Mouse (Mus musculus) regulatory T cell (primary cell): ENCODE results near the gene Gm11983.
"Not testable (repeated sequence)": the region's sequence is repeated elsewhere in the genome, so short reads cannot be mapped to it uniquely, and the experiment has no call there.

ENCODE experiments used
- in situ Hi-C: fragments of 300-600 bp; cut with MboI, MseI; formaldehyde crosslinking; loops from one replicate; pipeline ENCODE4 v1.15.1; 2025; ENCODE audit warnings: high pct_unique_total_duplicates

Gene Gm11983

DNA sequence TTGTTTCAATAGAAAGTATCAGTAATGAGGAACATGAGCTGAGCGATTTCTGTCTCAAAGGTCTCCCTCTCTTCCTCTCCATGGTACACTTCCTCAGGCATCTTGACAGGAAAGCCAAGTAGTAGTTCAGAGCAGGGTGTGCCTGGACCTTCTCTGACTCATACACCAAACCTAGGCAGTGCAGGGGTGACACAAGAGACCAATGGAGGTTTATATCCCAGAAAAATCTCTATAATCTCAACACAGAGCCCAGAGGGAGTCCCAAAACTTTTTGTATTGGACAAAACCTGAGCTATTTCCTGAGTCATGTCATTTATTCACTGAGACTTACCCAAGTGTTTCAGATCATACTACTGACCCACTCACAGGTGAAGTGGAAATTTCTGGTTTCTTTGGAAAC lies at the start of gene Gm11983:
Gene Gm11983 (minus strand): TSS at position 101 of the 400 bp plus-strand sequence.
- in situ Hi-C loops = no loop called here

DNA sequence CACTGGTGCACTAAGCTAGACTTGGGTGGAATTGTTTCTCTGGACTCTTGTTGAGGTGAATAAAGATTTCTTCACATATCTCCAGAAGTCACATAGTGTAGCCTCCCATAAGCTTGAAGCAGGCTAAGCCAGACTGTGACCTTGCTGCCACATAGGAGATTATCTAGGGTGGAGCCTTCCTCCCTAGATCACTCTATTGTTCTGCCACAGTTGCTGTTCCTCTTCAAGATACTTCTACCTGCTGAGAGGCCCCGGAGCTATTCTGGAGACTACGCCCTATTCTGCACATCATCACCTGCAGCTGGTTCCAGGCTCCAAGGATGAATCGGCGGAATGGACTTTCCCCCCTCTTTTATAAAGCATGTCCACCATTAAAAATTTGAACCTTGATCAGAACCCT lies 45.6 kb upstream of the Gm11983 start:
- in situ Hi-C loops = not testable (repeated sequence)

DNA sequence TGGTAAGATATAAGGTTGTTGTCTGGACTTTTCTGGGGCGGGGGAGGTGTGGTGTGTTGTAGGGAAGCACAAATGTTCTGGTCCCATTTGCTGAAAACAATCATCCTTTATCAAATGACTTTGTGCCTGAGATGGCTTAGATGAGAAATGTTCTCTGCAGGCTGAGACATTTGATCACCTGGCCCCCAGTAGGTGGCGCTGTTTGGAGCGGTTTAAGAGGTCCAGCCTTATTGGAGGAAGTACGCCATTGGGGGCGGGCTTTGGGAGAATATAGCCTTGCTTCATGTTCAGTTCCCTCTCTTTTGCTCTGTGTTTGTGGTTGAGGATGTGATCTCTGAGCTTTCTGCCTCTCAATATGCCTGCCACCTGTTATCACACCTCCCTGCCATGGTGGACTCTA lies 44.2 kb upstream of the Gm11983 start:
- in situ Hi-C loops = no loop called here

DNA sequence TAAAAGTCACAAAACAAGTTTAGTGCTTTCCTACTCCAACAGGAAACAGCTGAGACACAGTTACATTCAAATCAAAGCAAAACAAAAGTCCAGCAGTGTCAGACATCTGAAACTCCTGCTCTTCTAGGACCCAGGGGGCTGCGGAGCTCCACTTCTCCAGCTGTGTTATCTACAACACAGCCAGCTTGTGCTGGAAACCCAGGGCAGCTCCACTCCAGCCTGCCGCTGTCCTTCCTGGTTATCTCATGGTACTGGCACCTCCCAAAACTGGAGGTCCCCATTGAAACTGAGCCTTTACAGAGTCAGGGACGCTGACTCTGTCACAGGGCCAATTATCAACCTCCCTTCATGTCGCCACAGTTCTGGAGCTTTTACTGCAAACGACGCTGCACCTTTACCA lies 40.3 kb upstream of the Gm11983 start:
- in situ Hi-C loops = no loop called here

DNA sequence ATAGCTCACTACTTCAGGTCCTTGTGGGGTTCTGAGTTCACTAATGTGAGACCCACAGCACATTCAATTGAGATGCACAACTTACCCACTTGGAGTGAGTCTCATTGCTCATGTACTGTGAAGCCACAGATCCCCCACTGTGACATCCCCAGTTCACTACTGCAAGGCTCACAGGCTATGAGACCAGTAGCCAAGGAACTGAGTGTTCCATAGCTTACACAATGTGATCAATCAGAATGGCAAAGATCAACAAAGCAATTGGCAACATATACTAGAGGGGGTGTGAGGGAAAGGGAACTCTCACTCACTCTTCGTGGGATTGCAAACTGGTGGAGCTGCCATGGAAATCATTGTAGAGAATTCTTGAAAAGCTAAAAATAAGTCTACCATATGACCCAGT lies 33.5 kb upstream of the Gm11983 start:
- in situ Hi-C loops = no loop called here

DNA sequence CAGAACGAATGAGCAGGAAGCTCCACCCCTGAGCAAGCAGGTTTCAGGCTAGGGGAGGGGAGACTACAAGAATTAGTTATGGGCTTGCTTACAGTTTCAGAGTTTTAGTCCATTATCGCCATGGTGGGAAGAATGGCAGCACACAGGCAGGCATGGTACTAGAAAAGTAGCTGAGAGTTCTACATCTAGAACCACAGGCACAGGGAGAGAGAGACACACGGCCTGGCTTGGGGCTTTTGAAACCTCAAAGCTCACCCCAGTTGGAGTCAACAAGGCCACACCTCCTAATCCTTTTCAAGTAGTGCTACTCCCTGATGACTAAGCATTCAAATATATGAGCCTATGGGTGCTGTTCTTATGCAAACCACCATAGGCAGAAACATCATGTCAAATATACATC lies 28.1 kb upstream of the Gm11983 start:
- in situ Hi-C loops = no loop called here

DNA sequence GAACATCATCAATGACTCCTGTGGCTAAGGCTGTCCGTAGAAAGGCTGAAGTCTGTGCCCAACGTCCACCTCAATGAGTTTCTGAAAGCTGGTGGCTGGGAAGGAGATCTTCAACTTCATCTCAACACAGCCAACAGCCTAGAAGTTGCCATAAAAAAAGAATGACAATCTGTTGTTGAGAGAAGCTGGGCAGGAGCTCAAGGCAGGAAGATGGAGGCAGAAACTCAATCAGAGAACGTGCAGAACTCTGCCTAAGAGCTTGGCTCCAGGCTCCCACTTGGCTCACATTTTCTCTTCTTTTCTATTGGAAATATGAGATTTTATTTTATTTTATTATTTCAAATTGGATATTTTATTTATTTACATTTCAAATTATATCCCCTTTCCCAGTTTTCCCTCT lies 24.7 kb upstream of the Gm11983 start:
- in situ Hi-C loops = no loop called here

DNA sequence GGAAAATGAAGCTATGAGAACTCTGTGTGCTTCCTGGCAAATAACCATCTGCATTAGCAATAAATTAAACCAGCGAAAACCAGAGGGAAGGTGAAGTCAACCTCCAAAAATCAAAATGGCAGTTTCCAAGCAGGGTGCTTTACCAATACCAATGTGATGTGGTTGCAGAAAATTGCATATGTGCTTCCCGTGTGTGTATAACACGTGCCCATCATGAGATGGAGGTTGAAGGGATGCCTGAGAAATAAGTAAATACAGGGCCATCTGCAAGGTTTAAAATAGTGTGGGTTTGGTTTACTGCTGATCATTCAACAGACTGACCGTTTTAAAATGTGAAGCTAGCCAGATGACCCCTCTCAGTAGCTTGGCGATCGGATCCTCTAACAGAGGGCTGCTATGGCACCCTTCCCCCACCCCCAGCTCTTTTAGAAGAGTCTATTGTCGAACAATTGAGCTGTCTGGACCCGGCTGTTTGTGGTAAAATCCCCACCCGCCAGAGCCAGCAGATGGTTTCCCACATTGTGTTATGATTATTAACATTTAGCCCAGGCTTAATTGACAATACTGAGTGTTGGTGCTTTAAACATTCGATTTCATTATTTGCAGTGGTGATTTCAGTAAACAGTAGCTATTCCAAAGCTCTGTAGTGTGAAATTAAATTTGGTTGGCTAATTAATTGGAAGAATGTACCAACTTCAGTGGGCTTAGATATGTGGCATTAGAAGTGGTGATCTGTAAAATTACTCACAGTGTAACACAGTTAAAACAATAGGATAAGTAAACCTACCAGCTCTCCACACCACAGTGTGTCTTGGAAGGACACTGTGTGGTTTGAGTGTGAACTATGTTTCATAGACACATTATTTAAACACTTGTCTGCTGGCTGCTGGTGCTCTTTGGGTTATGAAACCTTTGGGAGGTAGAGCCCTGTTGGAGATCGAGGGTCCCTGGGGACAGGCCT lies 22.7 kb upstream of the Gm11983 start:
- in situ Hi-C loops = no loop called here

DNA sequence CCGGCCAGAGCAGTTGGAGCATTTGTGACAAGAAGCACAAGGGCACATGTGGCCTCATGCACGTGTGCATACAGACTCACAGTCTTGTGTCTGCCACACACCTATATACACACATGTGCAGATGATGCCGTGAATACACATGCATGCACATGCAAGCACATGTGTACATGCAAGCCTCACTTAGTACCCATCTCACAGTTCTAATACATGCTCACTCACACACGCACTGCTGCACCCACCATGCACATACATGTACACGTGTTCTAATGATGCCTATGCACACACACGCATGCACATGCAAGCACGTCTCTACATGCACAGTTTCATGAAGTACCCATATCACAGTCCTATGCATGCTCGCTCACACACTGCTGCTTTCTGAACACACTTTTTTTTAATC lies 21.6 kb upstream of the Gm11983 start:
- in situ Hi-C loops = no loop called here

DNA sequence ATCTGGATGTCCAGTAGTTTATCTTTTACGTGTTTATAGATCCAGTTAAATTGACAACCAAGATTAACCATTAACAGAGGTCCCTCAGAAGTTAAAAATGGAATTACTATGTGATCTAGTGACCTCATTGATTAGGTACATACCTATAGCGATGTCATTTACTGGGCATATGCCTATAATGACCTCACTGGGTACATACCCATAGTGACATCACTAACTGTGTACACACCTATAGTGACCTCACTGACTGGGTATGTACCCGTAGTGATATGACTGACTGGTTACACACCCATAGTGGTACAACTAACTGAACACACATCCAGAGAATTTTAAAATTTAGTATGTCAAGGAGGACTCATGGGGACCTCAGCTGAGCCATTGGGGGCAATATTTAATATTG lies 18.5 kb upstream of the Gm11983 start:
- in situ Hi-C loops = no loop called here

DNA sequence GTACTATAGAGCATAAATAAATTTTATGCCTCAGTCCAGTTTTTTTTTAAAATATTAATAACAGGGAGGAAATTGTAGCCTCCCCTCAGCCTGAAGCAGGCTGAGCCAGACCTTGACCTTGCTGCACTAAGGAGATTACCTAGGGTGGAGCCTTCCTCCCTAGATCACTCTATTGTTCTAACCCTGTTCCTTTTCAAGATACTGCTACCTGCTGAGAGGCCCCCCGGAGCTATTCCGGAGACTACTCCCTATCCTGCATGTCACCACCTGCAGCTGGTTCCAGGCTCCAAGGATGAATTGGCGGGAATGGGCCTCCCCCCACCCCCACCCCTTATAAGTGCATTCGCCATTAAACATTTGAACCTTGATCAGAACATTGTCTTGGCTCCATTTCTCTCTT lies 15.9 kb upstream of the Gm11983 start:
- in situ Hi-C loops = not testable (repeated sequence)

DNA sequence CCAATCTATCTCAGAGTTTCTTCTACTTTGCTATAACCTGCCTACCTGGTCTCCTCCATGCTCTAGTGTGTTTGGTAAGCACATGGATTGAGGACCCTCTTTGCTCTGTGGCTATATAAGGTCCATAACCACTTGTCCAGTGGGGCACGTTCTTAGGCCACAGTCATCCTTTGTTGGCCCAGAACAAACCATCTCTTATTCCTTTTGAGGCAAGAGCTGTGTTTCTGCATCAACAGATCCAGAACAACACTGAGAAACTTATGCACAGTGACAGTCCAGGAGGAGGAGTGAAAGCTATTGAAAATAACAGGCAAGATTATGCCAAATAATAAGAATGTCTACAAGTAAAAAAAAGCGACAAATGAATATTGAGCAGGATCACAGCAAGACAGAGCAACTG lies 6.4 kb upstream of the Gm11983 start:
- in situ Hi-C loops = no loop called here

DNA sequence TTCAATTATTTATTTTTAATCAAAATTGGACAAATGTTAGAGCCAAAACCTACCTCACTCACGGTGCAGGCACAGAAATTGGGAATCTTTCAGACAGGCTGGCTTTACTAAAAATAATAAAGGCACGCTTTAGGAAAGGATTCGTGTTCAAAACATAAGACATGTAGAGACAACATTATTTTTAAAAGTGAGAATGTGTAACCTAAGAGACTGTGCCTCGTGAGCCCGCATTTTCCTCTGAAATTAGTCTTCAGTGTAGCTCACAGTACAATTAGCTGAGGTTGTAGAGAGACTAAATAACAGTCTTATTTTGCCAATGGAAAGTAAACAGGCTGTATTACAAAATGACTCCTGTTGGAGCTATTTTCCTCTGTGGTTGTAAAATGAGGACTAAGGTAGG lies 4.7 kb upstream of the Gm11983 start:
- in situ Hi-C loops = no loop called here

DNA sequence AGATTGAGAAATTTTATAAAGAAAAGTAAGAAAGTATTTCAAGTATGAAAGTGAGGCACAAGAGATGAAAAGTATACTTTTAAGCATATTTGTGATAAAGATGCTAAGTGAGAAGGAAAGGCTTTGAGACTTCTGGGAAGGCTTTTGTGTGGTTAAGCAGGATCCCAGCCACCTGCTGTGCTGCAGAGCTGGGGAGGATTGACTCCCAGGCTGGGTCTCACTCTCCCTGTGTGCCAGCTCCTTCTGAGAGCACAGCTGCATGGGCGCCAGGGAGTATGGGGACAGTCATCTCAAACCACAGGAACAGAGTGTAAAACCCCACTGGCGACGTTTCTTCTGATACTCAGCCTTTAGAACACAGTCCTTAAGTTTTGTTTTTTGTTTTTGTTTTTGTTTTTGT lies 3.3 kb upstream of the Gm11983 start:
- in situ Hi-C loops = no loop called here

DNA sequence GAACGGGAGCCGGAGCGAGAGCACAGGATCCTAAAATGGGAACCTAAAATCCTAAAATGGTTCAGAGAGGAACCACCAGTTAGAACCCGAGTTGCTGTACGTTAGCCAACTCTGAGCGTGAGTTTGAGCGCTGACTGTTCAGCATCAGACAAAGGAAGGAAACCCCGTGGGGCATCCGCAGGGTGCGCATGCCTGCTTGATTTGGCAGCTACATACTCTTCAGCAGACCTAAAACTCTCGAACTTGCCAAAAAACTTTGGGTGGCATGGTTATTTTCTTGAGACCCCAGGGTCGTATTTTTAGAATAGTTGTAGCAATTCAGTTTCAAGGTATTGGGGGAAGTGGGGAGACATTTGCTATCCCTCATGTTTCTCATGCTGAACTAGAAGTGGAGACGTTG lies 2.8 kb downstream of the Gm11983 start:
- in situ Hi-C loops = no loop called here

DNA sequence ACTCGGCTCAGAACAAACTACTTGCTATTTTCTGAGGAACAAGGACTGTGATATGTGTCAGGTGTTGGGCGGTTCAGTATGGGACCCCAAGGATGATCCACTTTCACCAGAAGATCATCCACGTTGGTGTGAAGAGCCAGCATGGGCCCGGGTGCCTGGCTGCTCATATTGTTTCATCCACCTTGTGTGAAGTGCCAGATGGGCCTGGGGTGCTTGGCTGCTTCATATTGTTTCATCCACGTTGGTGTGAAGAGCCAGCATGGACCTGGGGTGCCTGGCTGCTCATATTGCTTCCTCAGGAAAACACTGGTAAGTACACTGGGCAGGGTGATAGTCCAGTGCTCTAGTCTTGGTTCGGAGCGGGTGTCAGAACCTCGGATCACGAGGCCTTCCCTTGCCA lies 3.7 kb downstream of the Gm11983 start:
- in situ Hi-C loops = no loop called here

DNA sequence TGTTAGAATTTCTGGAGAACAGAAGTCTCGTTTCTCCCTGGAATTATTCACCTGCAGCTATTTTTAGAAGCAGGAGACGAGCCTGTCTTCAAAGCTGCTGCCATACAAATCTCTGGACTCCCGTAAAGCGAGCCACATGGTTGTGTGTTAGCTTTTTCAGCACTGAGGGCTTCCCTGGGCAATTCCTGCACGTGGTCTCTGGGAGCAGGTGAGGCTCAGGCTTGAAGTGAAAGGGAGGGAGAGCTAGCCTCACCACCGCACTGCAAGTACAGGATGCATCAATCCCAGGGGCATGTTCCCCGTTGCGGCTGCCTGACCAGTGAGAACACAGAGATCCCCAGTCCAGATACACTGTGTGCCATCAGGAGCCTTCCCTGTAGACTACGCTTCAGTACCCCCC lies 5.5 kb downstream of the Gm11983 start:
- in situ Hi-C loops = no loop called here

DNA sequence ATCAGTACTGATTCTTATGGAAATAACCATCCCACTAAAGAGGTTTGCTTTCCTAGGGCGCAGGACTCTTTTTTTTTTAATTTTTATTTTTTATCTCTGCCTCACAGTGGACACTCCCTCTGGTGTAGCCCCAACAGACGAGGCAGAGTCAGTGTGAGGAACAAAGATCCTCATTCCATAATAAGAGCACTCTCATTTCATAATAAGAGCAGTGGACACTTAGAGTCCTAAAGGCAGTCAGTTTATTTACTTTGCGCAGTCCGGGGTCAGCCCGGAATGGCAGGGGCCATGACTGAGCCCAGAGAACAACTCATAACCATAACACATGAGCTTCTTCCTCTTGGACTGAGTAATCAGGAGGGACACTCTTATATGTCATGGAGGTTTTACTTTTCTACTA lies 9.3 kb downstream of the Gm11983 start:
- in situ Hi-C loops = no loop called here

DNA sequence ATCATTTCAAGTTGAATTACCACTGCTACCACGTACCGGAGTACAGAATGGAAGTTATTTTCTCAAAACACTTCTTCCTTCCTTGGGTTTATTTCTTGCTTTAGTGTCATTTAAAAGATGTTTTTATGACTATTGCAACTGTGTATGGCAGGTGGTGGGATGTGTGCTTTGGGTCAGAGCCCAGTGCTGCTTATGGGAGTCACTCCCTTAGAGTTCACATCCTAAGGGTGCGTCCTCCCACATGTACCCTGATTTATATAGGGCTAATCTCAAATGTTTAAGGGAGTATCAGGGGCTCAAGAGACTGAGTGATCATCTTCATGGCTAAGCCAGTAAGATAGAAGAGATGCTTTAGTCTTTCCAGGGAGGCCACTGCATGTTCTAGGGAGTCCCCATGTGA lies 11.3 kb downstream of the Gm11983 start:
- in situ Hi-C loops = no loop called here

DNA sequence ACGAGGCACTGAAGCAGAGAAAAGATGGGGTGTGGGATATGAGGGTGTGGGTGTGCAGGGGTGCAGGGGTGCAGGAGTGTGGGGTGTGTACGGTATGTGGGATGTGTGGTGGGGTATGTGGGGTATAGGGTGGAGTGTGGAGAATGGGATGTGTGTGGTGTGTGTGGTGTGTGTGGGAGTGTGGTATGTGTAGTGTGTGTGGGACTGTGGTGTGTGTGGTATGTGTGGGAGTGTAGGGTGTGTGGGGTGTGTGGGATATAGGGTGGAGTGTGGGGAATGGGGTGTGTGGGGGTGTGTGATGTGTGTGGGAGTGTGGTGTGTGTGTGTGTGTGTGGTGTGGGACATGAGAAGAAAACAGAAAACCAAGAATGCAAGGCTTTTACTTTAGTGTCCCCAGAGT lies 14.3 kb downstream of the Gm11983 start:
- in situ Hi-C loops = no loop called here

DNA sequence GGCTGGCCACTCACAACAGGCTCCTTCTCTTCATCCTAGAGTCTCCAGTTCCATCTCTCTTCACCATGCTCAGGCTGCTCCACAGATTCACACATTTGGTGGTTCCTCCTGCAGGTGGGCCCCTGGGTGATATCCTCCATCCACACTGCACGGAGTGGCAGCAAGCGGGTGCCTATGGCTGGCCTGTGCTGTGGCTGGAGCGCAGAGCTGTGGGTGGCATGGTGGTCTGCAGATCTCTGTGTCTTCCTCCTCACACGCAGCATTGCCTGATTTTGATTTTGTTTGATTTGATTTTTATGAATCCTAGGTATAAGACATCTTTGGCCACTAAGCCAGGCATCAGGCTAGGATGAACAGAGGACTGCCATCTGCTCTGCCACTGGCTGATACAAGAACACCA lies 23.0 kb downstream of the Gm11983 start:
- in situ Hi-C loops = no loop called here

DNA sequence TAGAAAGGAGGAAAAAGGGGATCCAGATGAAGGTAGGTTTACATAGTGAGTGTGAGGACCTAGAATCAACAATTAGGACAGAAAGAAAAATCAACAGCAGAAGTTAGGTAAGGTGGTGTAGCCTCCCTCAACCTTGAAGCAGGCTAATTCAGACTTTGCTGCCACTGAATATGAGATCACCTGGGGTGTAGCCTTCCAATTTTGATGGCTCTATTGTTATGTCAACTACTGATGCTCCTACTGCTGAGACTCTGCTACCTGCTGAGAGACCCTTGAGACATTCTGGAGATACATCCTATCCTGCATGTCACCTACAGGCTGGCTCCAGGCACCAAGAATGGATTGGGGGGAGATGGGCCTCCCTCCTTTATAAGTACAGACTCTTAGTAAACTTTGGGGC lies 34.6 kb downstream of the Gm11983 start:
- in situ Hi-C loops = not testable (repeated sequence)

DNA sequence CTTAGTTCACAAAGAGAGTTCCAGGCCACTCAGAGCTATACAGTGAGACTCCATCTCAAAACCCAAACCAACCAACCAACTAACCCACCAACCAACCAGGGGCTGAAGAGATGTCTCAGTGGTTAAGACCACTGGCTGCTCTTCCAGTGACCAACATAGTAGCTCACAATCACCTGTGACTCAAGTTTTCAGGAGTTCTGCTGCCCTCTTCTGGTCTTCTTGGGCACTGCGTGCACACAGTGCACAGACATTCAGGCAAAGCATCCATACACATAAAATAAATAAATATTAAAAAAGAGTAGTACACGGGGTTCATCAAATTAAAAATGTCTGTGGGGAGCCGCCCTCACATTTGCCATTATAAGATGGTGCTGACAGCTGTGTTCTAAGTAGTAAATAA lies 46.8 kb downstream of the Gm11983 start:
- in situ Hi-C loops = no loop called here
